Mouse (Mus musculus) gonadal fat pad, adult 2 months (tissue): Measurements from ENCODE around the gene Hsd11b2. TPM values are rescaled to one million over a fixed set of nuclear protein-coding genes. Genes with fewer than 3 reads are reported as not detected.

Experiments
- DNase-seq: peaks from one replicate; pipeline ENCODE4 v3.0.0-alpha.2; 2012; ENCODE audit warnings: low read depth
- polyA plus RNA-seq: library from polyadenylated mRNA; depleted of rRNA; stranded (reverse); fragments of >200 nt; gene quantifications from 2 replicates; pipeline ENCODE4 v1.2.3, GENCODE M21; 2012

The Hsd11b2 gene
- polyA plus RNA-seq, 1 experiment = 1.4 TPM

GRCm38 (mm10) chr8:105522890-105523289, 4.3 kb downstream of the Hsd11b2 start:
- no peak for DNase-seq

- DNase-seq = no peak
These were observed 8.6 kb downstream of the Hsd11b2 start for GRCm38 (mm10) chr8:105527110-105527509.

- DNase-seq = no peak
These were observed 9.7 kb downstream of the Hsd11b2 start for GRCm38 (mm10) chr8:105528206-105528605.

- DNase-seq = no peak
These were observed 10.7 kb downstream of the Hsd11b2 start for GRCm38 (mm10) chr8:105529271-105529670.

- no peak for DNase-seq
These were observed 13.2 kb downstream of the Hsd11b2 start for GRCm38 (mm10) chr8:105531774-105532173.

- DNase-seq = no peak
These were observed 14.9 kb downstream of the Hsd11b2 start for GRCm38 (mm10) chr8:105533439-105533838.

GRCm38 (mm10) chr8:105533892-105534329, 15.4 kb downstream of the Hsd11b2 start:
- no peak for DNase-seq

- DNase-seq = no peak
These were observed 18.0 kb downstream of the Hsd11b2 start for GRCm38 (mm10) chr8:105536546-105536945.

- DNase-seq = no peak
These were observed 18.6 kb downstream of the Hsd11b2 start for GRCm38 (mm10) chr8:105537011-105537677.

- no peak for DNase-seq
These were observed 20.4 kb downstream of the Hsd11b2 start for GRCm38 (mm10) chr8:105538940-105539339.

- DNase-seq = no peak
These were observed 23.6 kb downstream of the Hsd11b2 start for GRCm38 (mm10) chr8:105542032-105542656.

- no peak for DNase-seq
These were observed 24.3 kb downstream of the Hsd11b2 start for GRCm38 (mm10) chr8:105542808-105543207.

- no peak for DNase-seq
These were observed 25.1 kb downstream of the Hsd11b2 start for GRCm38 (mm10) chr8:105543703-105544102.

- DNase-seq = no peak
These were observed 26.1 kb downstream of the Hsd11b2 start for GRCm38 (mm10) chr8:105544544-105545205.

GRCm38 (mm10) chr8:105545249-105545648, 26.7 kb downstream of the Hsd11b2 start:
- DNase-seq = no peak

GRCm38 (mm10) chr8:105546384-105547350, 28.1 kb downstream of the Hsd11b2 start:
- no peak for DNase-seq

GRCm38 (mm10) chr8:105549506-105549905, 31.0 kb downstream of the Hsd11b2 start:
- no peak for DNase-seq

GRCm38 (mm10) chr8:105550083-105550482, 31.5 kb downstream of the Hsd11b2 start:
- DNase-seq = no peak

GRCm38 (mm10) chr8:105552032-105552431, 33.5 kb downstream of the Hsd11b2 start:
- no peak for DNase-seq

- no peak for DNase-seq
These were observed 34.3 kb downstream of the Hsd11b2 start for GRCm38 (mm10) chr8:105552824-105553223.

GRCm38 (mm10) chr8:105554087-105554486, 35.5 kb downstream of the Hsd11b2 start:
- DNase-seq = no peak

GRCm38 (mm10) chr8:105555230-105555629, 36.7 kb downstream of the Hsd11b2 start:
- no peak for DNase-seq
